Mouse (Mus musculus) forebrain, embryonic 10.5 days (tissue): ENCODE data around the gene Uxs1. TPM values are rescaled to one million over a fixed set of nuclear protein-coding genes. Genes with fewer than 3 reads are reported as not detected.

ENCODE experiments used
- DNase-seq: peaks from one replicate; pipeline ENCODE4 v3.0.0-alpha.2; 2017; ENCODE audit warnings: low spot score; ENCODE audit errors: extremely low spot score
- H3K27ac ChIP-seq: fragments of 300-500 bp; sonication (generic); 2 replicates; pipeline ENCODE4 v1.5.1; 2016; ENCODE audit warnings: mild to moderate bottlenecking
- H3K27me3 ChIP-seq: fragments of 300-500 bp; sonication (generic); 2 replicates; pipeline ENCODE4 v1.6.1; 2016; ENCODE audit warnings: mild to moderate bottlenecking; ENCODE audit not compliant: poor library complexity, severe bottlenecking
- H3K36me3 ChIP-seq: fragments of 300-500 bp; sonication (generic); replicated peaks from 2 replicates; pipeline ENCODE4 v1.6.1; 2016; ENCODE audit warnings: mild to moderate bottlenecking, moderate library complexity
- H3K4me1 ChIP-seq: fragments of 300-500 bp; sonication (generic); 2 replicates; pipeline ENCODE4 v1.6.1; 2016
- H3K4me3 ChIP-seq: fragments of 300-500 bp; sonication (generic); 2 replicates; pipeline ENCODE4 v1.5.1; 2016; ENCODE audit warnings: mild to moderate bottlenecking, moderate library complexity
- H3K9me3 ChIP-seq: fragments of 300-500 bp; sonication (generic); 2 replicates; pipeline ENCODE4 v1.6.1; 2016; ENCODE audit warnings: mild to moderate bottlenecking, moderate library complexity
- WGBS: fragments of 180-500 bp; shearing (Covaris S2); methylation state at CpG from one replicate; pipeline ENCODE4 v1.1.7; 2016; 5-methylcytosine and 5-hydroxymethylcytosine counted together
- polyA plus RNA-seq: library from polyadenylated mRNA; unstranded; fragments of >200 nt; fragmentation: Nextera tagmentation; extraction: Ambion mirVana; gene quantifications from 2 replicates; pipeline ENCODE4 v1.2.1, GENCODE M21; 2016

The Uxs1 gene
- 20.3 and 21.7 TPM in 2 replicates for polyA plus RNA-seq

- peak within 1 kb of the TSS; percentile 94 for H3K4me3 ChIP-seq
- H3K9me3 ChIP-seq = no peaks in the 10 kb centered on the region
- WGBS = under 1% methylated on average over 41 of the region's 41 CpGs
- peaks cover 24% of the 10 kb centered on the region for H3K4me1 ChIP-seq
- peak; percentile 99 for DNase-seq
- no peaks in the 10 kb centered on the region for H3K27me3 ChIP-seq
- peaks cover 3% of the 10 kb centered on the region for H3K36me3 ChIP-seq
- H3K27ac ChIP-seq = peak within 1 kb of the TSS; percentile 96
Observed at GRCm38 (mm10) chr1:43827763-43828194, at the start of gene Uxs1. Gene Uxs1, minus strand, starts transcription at chr1:43827800.

DNA sequence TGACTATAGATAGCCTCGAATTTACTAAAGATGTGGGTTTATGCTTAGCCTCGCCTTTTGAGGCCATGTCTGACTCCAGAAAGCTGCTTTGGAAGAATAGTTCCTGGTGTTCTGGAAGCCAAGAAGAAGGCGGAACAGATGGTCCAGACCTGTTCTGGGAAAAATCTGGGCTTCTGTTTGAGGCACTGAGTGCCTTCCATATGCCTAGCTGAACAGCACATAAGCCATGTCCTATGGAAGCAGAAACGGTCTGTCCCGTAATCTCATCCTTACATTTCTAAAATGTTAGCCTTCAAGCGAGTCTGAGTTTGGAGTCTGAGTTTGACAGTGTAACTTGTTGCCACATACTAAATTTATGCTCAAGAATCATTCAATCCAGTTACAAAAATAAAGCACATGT, 49.6 kb upstream of the Uxs1 start:
- Histone ChIP-seq H3K36me3 (no peaks in the 10 kb centered on the region), H3K4me3 (no peak overlapping the region), H3K27ac (no peak overlapping the region), H3K9me3 (no peaks in the 10 kb centered on the region), H3K27me3 (no peaks in the 10 kb centered on the region), H3K4me1 (peaks cover 3% of the 10 kb centered on the region)
- DNase-seq = no peak
- WGBS = 90% methylated on average over 6 of the region's 6 CpGs

DNA sequence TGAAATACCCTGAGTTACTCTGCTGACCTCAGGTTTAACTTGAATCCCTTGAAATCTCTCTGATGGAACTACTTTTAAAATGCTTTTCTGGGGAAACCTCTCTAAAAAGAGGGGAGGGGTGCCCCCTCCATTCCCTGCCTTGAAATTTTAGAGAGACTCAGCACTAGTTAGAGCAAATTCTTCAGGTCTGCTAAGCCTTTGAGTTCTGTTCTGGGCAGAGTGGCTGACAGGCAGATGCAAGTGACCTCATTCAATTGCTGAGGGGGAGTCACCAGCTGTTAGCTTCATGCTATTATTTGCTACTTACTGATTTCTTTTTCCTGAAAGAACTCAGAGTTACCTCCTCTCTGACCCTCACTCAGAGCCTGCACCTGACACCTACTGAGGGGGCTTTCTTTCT, 43.5 kb upstream of the Uxs1 start:
- H3K27ac ChIP-seq = no peak overlapping the region
- H3K4me1 ChIP-seq = peaks cover 5% of the 10 kb centered on the region; the same call in 1 of the 2 replicates
- H3K27me3 ChIP-seq = no peaks in the 10 kb centered on the region
- no peaks in the 10 kb centered on the region for H3K36me3 ChIP-seq
- no peaks in the 10 kb centered on the region for H3K9me3 ChIP-seq
- no peak overlapping the region for H3K4me3 ChIP-seq
- DNase-seq = no peak

- Histone ChIP-seq H3K4me1 (peaks cover 5% of the 10 kb centered on the region; the same call in 1 of the 2 replicates), H3K9me3 (no peaks in the 10 kb centered on the region), H3K36me3 (no peaks in the 10 kb centered on the region), H3K27me3 (no peaks in the 10 kb centered on the region), H3K27ac (no peak overlapping the region), H3K4me3 (no peak overlapping the region)
- no peak for DNase-seq
- 83% methylated on average over 1 of the region's 1 CpGs for WGBS
Observed at GRCm38 (mm10) chr1:43868510-43868909, 40.9 kb upstream of the Uxs1 start.

- Histone ChIP-seq H3K4me1 (no peaks in the 10 kb centered on the region), H3K36me3 (no peaks in the 10 kb centered on the region), H3K4me3 (no peak overlapping the region), H3K27me3 (no peaks in the 10 kb centered on the region), H3K9me3 (no peaks in the 10 kb centered on the region), H3K27ac (no peak overlapping the region)
- no peak for DNase-seq
Observed at GRCm38 (mm10) chr1:43864758-43865157, 37.2 kb upstream of the Uxs1 start.

DNA sequence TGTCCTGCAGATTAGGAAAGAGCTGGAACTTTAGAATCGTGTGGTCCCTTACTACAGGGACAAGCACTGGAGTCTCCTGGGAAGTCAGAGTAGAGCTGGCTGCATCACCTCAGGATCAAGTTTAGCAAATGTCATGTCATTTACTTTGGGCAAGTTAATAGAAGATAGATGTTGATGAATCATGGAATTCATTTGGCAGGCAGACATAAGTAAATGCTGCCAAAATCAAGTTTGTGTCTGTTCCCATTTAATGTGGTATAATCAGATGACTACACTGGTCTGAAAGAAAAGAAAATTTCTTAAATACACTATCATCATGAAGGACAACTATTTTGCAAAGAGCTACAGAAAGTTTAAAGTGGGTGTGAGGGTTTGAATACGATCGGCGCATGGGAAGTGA, 35.0 kb upstream of the Uxs1 start:
- no peaks in the 10 kb centered on the region for H3K9me3 ChIP-seq
- DNase-seq = no peak
- H3K4me3 ChIP-seq = no peak overlapping the region
- no peak overlapping the region for H3K27ac ChIP-seq
- H3K27me3 ChIP-seq = no peaks in the 10 kb centered on the region
- H3K36me3 ChIP-seq = no peaks in the 10 kb centered on the region
- H3K4me1 ChIP-seq = no peaks in the 10 kb centered on the region
- 91% methylated on average over 4 of the region's 4 CpGs for WGBS

- DNase-seq = no peak
- 82% methylated on average over 5 of the region's 5 CpGs for WGBS
- H3K4me3 ChIP-seq = no peak overlapping the region
- no peaks in the 10 kb centered on the region for H3K36me3 ChIP-seq
- H3K27me3 ChIP-seq = no peaks in the 10 kb centered on the region
- no peaks in the 10 kb centered on the region for H3K9me3 ChIP-seq
- H3K27ac ChIP-seq = no peak overlapping the region
- H3K4me1 ChIP-seq = no peaks in the 10 kb centered on the region
Observed at GRCm38 (mm10) chr1:43858988-43859387, 31.4 kb upstream of the Uxs1 start.

GRCm38 (mm10) chr1:43857656-43858055, 30.1 kb upstream of the Uxs1 start:
- Histone ChIP-seq H3K4me1 (no peaks in the 10 kb centered on the region), H3K27ac (no peak overlapping the region), H3K36me3 (no peaks in the 10 kb centered on the region), H3K4me3 (no peak overlapping the region), H3K9me3 (no peaks in the 10 kb centered on the region), H3K27me3 (no peaks in the 10 kb centered on the region)
- no peak for DNase-seq
- WGBS = 74% methylated on average over 1 of the region's 1 CpGs

DNA sequence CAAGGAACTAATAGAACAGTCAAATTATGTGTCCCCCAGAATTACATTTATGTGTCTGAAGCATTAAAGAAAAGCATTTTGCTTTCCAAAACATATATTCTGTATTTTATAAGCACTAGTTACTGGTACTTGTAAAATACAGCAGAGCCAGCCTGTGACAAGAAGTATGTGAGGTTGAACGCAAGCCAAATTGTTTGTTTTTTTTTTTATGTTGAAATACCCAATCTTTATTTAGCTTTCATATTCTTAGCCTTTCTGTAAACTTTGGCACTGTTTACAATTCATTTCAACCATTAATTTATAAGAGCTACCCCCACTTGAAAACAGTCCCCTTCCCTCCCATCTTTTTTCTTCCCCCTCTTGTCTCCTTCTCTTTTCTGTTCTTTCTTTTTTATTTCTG, 28.0 kb upstream of the Uxs1 start:
- Histone ChIP-seq H3K9me3 (no peaks in the 10 kb centered on the region), H3K27ac (no peak overlapping the region), H3K36me3 (no peaks in the 10 kb centered on the region), H3K4me3 (no peak overlapping the region), H3K27me3 (no peaks in the 10 kb centered on the region), H3K4me1 (no peaks in the 10 kb centered on the region)
- no peak for DNase-seq
- WGBS = 82% methylated on average over 1 of the region's 1 CpGs

GRCm38 (mm10) chr1:43843398-43843797, 15.8 kb upstream of the Uxs1 start:
- DNase-seq = no peak
- 97% methylated on average over 2 of the region's 2 CpGs for WGBS
- no peaks in the 10 kb centered on the region for H3K9me3 ChIP-seq
- H3K4me3 ChIP-seq = no peak overlapping the region
- H3K36me3 ChIP-seq = no peaks in the 10 kb centered on the region
- no peaks in the 10 kb centered on the region for H3K27me3 ChIP-seq
- H3K4me1 ChIP-seq = no peaks in the 10 kb centered on the region
- H3K27ac ChIP-seq = no peak overlapping the region

- Histone ChIP-seq H3K27me3 (no peaks in the 10 kb centered on the region), H3K4me3 (no peak overlapping the region), H3K4me1 (no peaks in the 10 kb centered on the region), H3K9me3 (no peaks in the 10 kb centered on the region), H3K27ac (no peak overlapping the region), H3K36me3 (no peaks in the 10 kb centered on the region)
- WGBS = 100% methylated on average over 1 of the region's 1 CpGs
- DNase-seq = no peak
Observed at GRCm38 (mm10) chr1:43837236-43837635, 9.6 kb upstream of the Uxs1 start.

GRCm38 (mm10) chr1:43830096-43830495, 2.5 kb upstream of the Uxs1 start:
- DNase-seq = no peak
- 72% methylated on average over 1 of the region's 1 CpGs for WGBS
- no peaks in the 10 kb centered on the region for H3K36me3 ChIP-seq
- no peaks in the 10 kb centered on the region for H3K27me3 ChIP-seq
- peaks cover 24% of the 10 kb centered on the region for H3K4me1 ChIP-seq
- no peak overlapping the region for H3K4me3 ChIP-seq
- no peak overlapping the region for H3K27ac ChIP-seq
- no peaks in the 10 kb centered on the region for H3K9me3 ChIP-seq

DNA sequence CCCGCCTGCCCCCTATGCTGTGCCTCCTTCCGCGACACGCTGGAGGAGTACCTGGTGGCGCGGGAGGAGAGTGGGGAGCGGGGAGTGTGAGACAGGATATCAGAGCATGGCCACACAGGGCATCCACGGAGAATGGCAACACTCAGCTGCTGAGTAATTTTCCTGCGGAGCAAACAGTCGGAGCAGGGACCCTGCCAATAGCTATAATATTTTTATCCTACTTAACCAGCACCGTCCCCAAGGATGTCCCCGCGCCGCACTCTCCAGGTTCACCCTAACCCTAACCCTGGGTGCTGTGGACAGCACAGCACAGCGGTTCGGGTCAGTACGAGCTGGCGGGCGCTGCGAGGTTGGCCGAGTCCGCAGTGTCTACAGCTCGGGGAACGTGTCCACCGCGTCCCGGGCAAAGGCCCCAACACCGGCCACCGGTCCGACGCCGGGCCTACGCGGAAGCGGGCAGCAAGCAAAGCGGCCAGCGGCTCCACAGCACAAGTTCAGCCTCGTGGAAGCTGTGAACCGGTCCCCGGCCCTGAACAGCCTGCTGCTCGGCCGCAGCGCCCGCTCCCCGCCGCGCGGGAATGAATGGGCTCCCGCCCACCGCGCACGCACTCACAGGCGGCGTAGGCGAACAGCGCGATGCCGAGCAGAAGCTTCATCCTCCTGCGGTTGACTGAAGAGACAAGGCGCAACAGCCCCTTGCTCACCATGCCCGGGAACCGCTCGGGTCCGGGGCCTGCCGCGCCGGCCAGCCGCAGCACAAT, 418 bp downstream of the Uxs1 start:
- DNase-seq = no peak
- H3K4me1 ChIP-seq = peaks cover 24% of the 10 kb centered on the region
- no peaks in the 10 kb centered on the region for H3K9me3 ChIP-seq
- no peaks in the 10 kb centered on the region for H3K27me3 ChIP-seq
- H3K27ac ChIP-seq = peak overlapping the region; percentile 96
- H3K4me3 ChIP-seq = peak overlapping the region; percentile 94
- peaks cover 8% of the 10 kb centered on the region for H3K36me3 ChIP-seq
- WGBS = under 1% methylated on average over 68 of the region's 68 CpGs

DNA sequence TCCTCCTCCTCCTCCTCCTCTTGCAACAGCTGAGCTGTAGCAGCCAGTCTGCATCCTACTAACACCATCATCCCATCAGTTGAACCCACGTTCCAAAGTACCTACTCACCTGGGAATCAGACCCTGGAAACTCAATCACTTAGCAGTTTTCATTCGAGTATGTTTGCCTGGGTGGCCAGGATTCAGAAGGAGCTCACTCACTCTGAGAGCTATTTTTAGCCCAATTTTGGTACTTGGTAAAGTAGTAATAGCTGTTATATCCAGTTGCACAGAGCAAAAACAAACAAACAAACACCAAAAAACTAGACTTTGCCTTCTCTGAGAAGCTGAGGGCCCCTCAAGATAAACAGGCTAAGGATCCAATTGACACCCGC, 985 bp downstream of the Uxs1 start:
- peak; percentile 16 for DNase-seq
- WGBS = 0% methylated on average over 3 of the region's 3 CpGs
- H3K27me3 ChIP-seq = no peaks in the 10 kb centered on the region
- H3K4me1 ChIP-seq = peaks cover 24% of the 10 kb centered on the region
- peak overlapping the region; percentile 96 for H3K27ac ChIP-seq
- peaks cover 8% of the 10 kb centered on the region for H3K36me3 ChIP-seq
- H3K4me3 ChIP-seq = peak overlapping the region; percentile 94
- H3K9me3 ChIP-seq = no peaks in the 10 kb centered on the region
